Mouse (Mus musculus): ENCODE data around the gene Cpsf7. TPM values are rescaled to one million over a fixed set of nuclear protein-coding genes. Genes with fewer than 3 reads are reported as not detected.
"Not testable (repeated sequence)": the region's sequence is repeated elsewhere in the genome, so short reads cannot be mapped to it uniquely, and the experiment has no call there.

Gene Cpsf7
- 10 to 100 TPM; 53.2 to 54.5 TPM for polyA plus RNA-seq (2017; shearing (Covaris generic))

- ATAC-seq, result peak; percentile 79
Observed at GRCm38 (mm10) chr19:10525106-10525901, at the start of gene Cpsf7. TSS of gene Cpsf7 (plus strand) at chr19:10525266.

- ATAC-seq, result no peak
Observed at GRCm38 (mm10) chr19:10479541-10479940, 45.5 kb upstream of the Cpsf7 start.

GRCm38 (mm10) chr19:10482703-10483102, 42.4 kb upstream of the Cpsf7 start, which contains the start of gene Ppp1r32:
TSS of gene Ppp1r32 (minus strand) at chr19:10482928.
- ATAC-seq, result no peak

- no peak for ATAC-seq
Observed at GRCm38 (mm10) chr19:10486264-10486738, 38.8 kb upstream of the Cpsf7 start.

GRCm38 (mm10) chr19:10495670-10496069, 29.4 kb upstream of the Cpsf7 start:
- ATAC-seq, result no peak

- ATAC-seq, result no peak
Observed at GRCm38 (mm10) chr19:10496976-10497375, 28.1 kb upstream of the Cpsf7 start.

GRCm38 (mm10) chr19:10497512-10498160, 27.4 kb upstream of the Cpsf7 start:
- no peak for ATAC-seq

- ATAC-seq, result no peak
Observed at GRCm38 (mm10) chr19:10500581-10500980, 24.5 kb upstream of the Cpsf7 start.

- no peak for ATAC-seq
Observed at GRCm38 (mm10) chr19:10502571-10502970, 22.5 kb upstream of the Cpsf7 start.

- ATAC-seq, result no peak
Observed at GRCm38 (mm10) chr19:10510759-10511330, 14.2 kb upstream of the Cpsf7 start.

GRCm38 (mm10) chr19:10520355-10520754, 4.7 kb upstream of the Cpsf7 start:
- no peak for ATAC-seq

GRCm38 (mm10) chr19:10521926-10522325, 3.1 kb upstream of the Cpsf7 start:
- no peak for ATAC-seq

- no peak for ATAC-seq
Observed at GRCm38 (mm10) chr19:10523483-10524080, 1.5 kb upstream of the Cpsf7 start.

- no peak for ATAC-seq
Observed at GRCm38 (mm10) chr19:10524784-10525105, 321 bp upstream of the Cpsf7 start.

- ATAC-seq, result no peak
Observed at GRCm38 (mm10) chr19:10525910-10526309, 844 bp downstream of the Cpsf7 start, which contains the start of gene Sdhaf2. TSS of gene Sdhaf2 (minus strand) at chr19:10526142.

GRCm38 (mm10) chr19:10530082-10530481, 5.0 kb downstream of the Cpsf7 start:
- no peak for ATAC-seq

- ATAC-seq, result no peak
Observed at GRCm38 (mm10) chr19:10539454-10539853, 14.4 kb downstream of the Cpsf7 start.

GRCm38 (mm10) chr19:10555624-10556510, 30.8 kb downstream of the Cpsf7 start, which contains the start of gene Tmem216:
TSS of gene Tmem216 (minus strand) at chr19:10556238.
- ATAC-seq, result peak; percentile 95

- ATAC-seq, result no peak
Observed at GRCm38 (mm10) chr19:10557001-10557400, 31.9 kb downstream of the Cpsf7 start.

- ATAC-seq, result no peak
Observed at GRCm38 (mm10) chr19:10557430-10557829, 32.4 kb downstream of the Cpsf7 start.

GRCm38 (mm10) chr19:10557837-10558375, 32.8 kb downstream of the Cpsf7 start:
- not testable (repeated sequence) for ATAC-seq

GRCm38 (mm10) chr19:10560108-10560507, 35.0 kb downstream of the Cpsf7 start:
- ATAC-seq, result no peak

Data from activated CD4-positive, CD25-positive, alpha-beta regulatory T cell, adult 4 months (primary cell).